In genomic region chr5:142387716-142388115, GRCm38 (mm10) we compare ENCODE assay signal across 8 mouse cellular contexts. TPM values are rescaled to one million over a fixed set of nuclear protein-coding genes. Genes with fewer than 3 reads are reported as not detected.
DNase-seq lines count a peak whose midpoint lies in the region; ATAC-seq lines count a peak whose summit lies in the region.

No protein-coding gene starts in this region.

- no peak overlapping the region for H3K4me3 ChIP-seq in heart, embryonic 13.5 days
- H3K4me3 ChIP-seq in embryonic facial prominence, embryonic 13.5 days, result no peak overlapping the region

- ATAC-seq in heart, embryonic 13.5 days (ENCODE audit: extremely low read depth, insufficient number of reproducible peaks, low FRiP score, low TSS enrichment), result no peak
- ATAC-seq in embryonic facial prominence, embryonic 13.5 days (ENCODE audit: insufficient number of reproducible peaks, insufficient read depth, low FRiP score, low TSS enrichment, low read depth), result no peak
- ATAC-seq in megakaryocyte-erythroid progenitor cell, adult 5-6 weeks (replicated peaks; ENCODE audit: low FRiP score, low TSS enrichment, poor library complexity, severe bottlenecking), result peak; percentile 80

- no peaks in the 10 kb centered on the region for H3K27me3 ChIP-seq in heart, embryonic 13.5 days (replicated peaks)
- no peaks in the 10 kb centered on the region for H3K27me3 ChIP-seq in embryonic facial prominence, embryonic 13.5 days

- H3K36me3 ChIP-seq in heart, embryonic 13.5 days, result no peaks in the 10 kb centered on the region
- H3K36me3 ChIP-seq in embryonic facial prominence, embryonic 13.5 days, result no peaks in the 10 kb centered on the region

- peaks cover 39% of the 10 kb centered on the region for H3K4me1 ChIP-seq in heart, embryonic 13.5 days
- peaks cover 72% of the 10 kb centered on the region for H3K4me1 ChIP-seq in embryonic facial prominence, embryonic 13.5 days

- no peak overlapping the region for H3K4me2 ChIP-seq in heart, embryonic 13.5 days
- H3K4me2 ChIP-seq in embryonic facial prominence, embryonic 13.5 days, result no peak overlapping the region

- 80% methylated on average over 4 of the region's 4 CpGs for WGBS in heart, embryonic 13.5 days
- 75% methylated on average over 4 of the region's 4 CpGs for WGBS in embryonic facial prominence, embryonic 13.5 days

- no peaks in the 10 kb centered on the region for H3K9me3 ChIP-seq in heart, embryonic 13.5 days
- no peaks in the 10 kb centered on the region for H3K9me3 ChIP-seq in embryonic facial prominence, embryonic 13.5 days

- H3K27ac ChIP-seq in heart, embryonic 13.5 days (replicated peaks), result peak overlapping the region; percentile 70
- H3K27ac ChIP-seq in embryonic facial prominence, embryonic 13.5 days, result peak overlapping the region; percentile 95

- H3K9ac ChIP-seq in heart, embryonic 13.5 days, result no peak overlapping the region
- no peak overlapping the region for H3K9ac ChIP-seq in embryonic facial prominence, embryonic 13.5 days

- DNase-seq in heart, postnatal 4 days, result no peak
- DNase-seq in B cell, adult 2 months, result peak; percentile 62 to 65
- DNase-seq in cerebellum, adult 9-10 months, result no peak
- no peak for DNase-seq in left cerebral cortex, adult 9 months (ENCODE audit: low spot score in 2 of 2)
- no peak for DNase-seq in urinary bladder, postnatal 36 days (ENCODE audit: low spot score in 2 of 2)

RNA-seq across cellular contexts. Expression of gene Foxk1, which starts 13.6 kb away (rescaled TPM):
- 3.4 and 4.3 TPM in 2 replicates for polyA plus RNA-seq in heart, embryonic 13.5 days (2015; fragmentation: Nextera tagmentation; extraction: Ambion mirVana)
- 10 to 100 TPM; 18.2 to 19.0 TPM for total RNA-seq in heart, postnatal 4 days (2021)
- 5.0 and 6.3 TPM in 2 replicates for polyA plus RNA-seq in embryonic facial prominence, embryonic 13.5 days (2015; fragmentation: Nextera tagmentation; extraction: Ambion mirVana)
- 12.3 and 17.0 TPM in 2 replicates for total RNA-seq in megakaryocyte-erythroid progenitor cell, adult 5-6 weeks (2014; fragmentation: Nextera tagmentation)
- total RNA-seq in megakaryocyte-erythroid progenitor cell, adult 5-6 weeks (2017), result 6.4 and 6.8 TPM in 2 replicates

Comparison
In these comparisons a context has a peak if more than half of its experiments do, and no peak if none do; other contexts are left out.
1. DNase-seq: peak in B cell, adult 2 months (2 of 2); none in heart, postnatal 4 days (single experiment), cerebellum, adult 9-10 months (single experiment), left cerebral cortex, adult 9 months (0 of 2) and urinary bladder, postnatal 36 days (0 of 2).